In genomic region chr3:90213377-90213866, GRCm38 (mm10) we compare ENCODE assay signal across 8 mouse cellular contexts. TPM values are rescaled to one million over a fixed set of nuclear protein-coding genes. Genes with fewer than 3 reads are reported as not detected.
A peak's percentile ranks its signal among the peaks of the same experiment; 100 is the strongest.
DNase-seq lines count a peak whose midpoint lies in the region; ATAC-seq and TF ChIP-seq lines count a peak whose summit lies in the region.

Rps27 (minus strand) TSS chr3:90213651.
Rab13 (plus strand) TSS chr3:90213695.

- peak within 1 kb of the TSS; percentile 69 to 96 (median 74) for H3K4me3 ChIP-seq in CH12.LX (replicated peaks in 1 of 3; ENCODE audit: low read depth in 2 of 3, low read length in 2 of 3, poor library complexity in 1 of 3)
- H3K4me3 ChIP-seq in forebrain, embryonic 11.5 days (ENCODE audit: low read depth, low read length): peak within 1 kb of the TSS; percentile 57
- peak within 1 kb of the TSS; percentile 99 for H3K4me3 ChIP-seq in heart, postnatal 0 days (ENCODE audit: low read depth, low read length)
- peak within 1 kb of the TSS; percentile 84 for H3K4me3 ChIP-seq in liver, embryonic 16.5 days (ENCODE audit: low read depth, low read length)
- H3K4me3 ChIP-seq in neural tube, embryonic 13.5 days: peak within 1 kb of the TSS; percentile 76
- H3K4me3 ChIP-seq in testis, adult 2 months (ENCODE audit: control insufficient read depth, low read depth, low read length): peak within 1 kb of the TSS; percentile 90

- dilution Hi-C loops in CH12.LX (cut with MboI; ENCODE audit: extremely low pct_ligation_motif_present, extremely low pct_unique_long_range_greater_than_20kb, low sequenced_read_pairs): no loop called here

- H3K79me2 ChIP-seq in CH12.LX (replicated peaks; ENCODE audit: control insufficient read depth, extremely low read depth, insufficient read depth, poor library complexity, severe bottlenecking): peaks cover 35% of the 10 kb centered on the region

- H3K27me3 ChIP-seq in CH12.LX (replicated peaks): no peaks in the 10 kb centered on the region
- no peaks in the 10 kb centered on the region for H3K27me3 ChIP-seq in forebrain, embryonic 11.5 days (ENCODE audit: control insufficient read depth, insufficient read depth, low read length)
- H3K27me3 ChIP-seq in heart, postnatal 0 days (ENCODE audit: control insufficient read depth, insufficient read depth, low read length): no peaks in the 10 kb centered on the region
- no peaks in the 10 kb centered on the region; the same call in 1 of the 2 replicates for H3K27me3 ChIP-seq in liver, embryonic 16.5 days (ENCODE audit: control insufficient read depth, insufficient read depth, low read depth, low read length)
- no peaks in the 10 kb centered on the region for H3K27me3 ChIP-seq in neural tube, embryonic 13.5 days
- H3K27me3 ChIP-seq in testis, adult 2 months (ENCODE audit: control insufficient read depth, insufficient read depth, low read length): no peaks in the 10 kb centered on the region

- no peak for TF ChIP-seq EP300 in CH12.LX (IDR thresholded peaks at IDR 0.05; ENCODE audit: low read length)
- TF ChIP-seq EP300 in heart, postnatal 0 days (IDR thresholded peaks at IDR 0.05; ENCODE audit: low read depth): peak; percentile 67; the same call in 1 of the 2 replicates

- H3K9ac ChIP-seq in CH12.LX (ENCODE audit: insufficient read depth, low read depth): peak within 1 kb of the TSS; percentile 94
- peak within 1 kb of the TSS; percentile 68 for H3K9ac ChIP-seq in forebrain, embryonic 11.5 days (ENCODE audit: low read length)
- H3K9ac ChIP-seq in heart, postnatal 0 days (replicated peaks; ENCODE audit: low read depth, low read length): peak within 1 kb of the TSS; percentile 97
- H3K9ac ChIP-seq in liver, embryonic 16.5 days (ENCODE audit: low read depth, low read length): peak within 1 kb of the TSS; percentile 77
- H3K9ac ChIP-seq in neural tube, embryonic 13.5 days: peak within 1 kb of the TSS; percentile 88

- peak; percentile 93 for ATAC-seq in forebrain, embryonic 11.5 days (replicated peaks; ENCODE audit: low FRiP score)
- ATAC-seq in heart, postnatal 0 days (ENCODE audit: insufficient read depth, low read depth): peak; percentile 95
- ATAC-seq in liver, embryonic 16.5 days (ENCODE audit: low read depth): peak; percentile 93
- peak; percentile 96 for ATAC-seq in neural tube, embryonic 13.5 days (ENCODE audit: low read depth)

- in situ Hi-C loops in CH12.LX (cut with MboI; ENCODE audit: low pct_ligation_motif_present, low pct_unique_long_range_greater_than_20kb, low sequenced_read_pairs): no loop called here

- peak; percentile 97 for DNase-seq in CH12.LX (ENCODE audit: extremely low read depth)
- peak; percentile 92 for DNase-seq in c-Kit-positive CD71-positive TER-119-negative erythroid progenitor cells, embryonic 14.5 days (ENCODE audit: low read depth)
- peak; percentile 90 for DNase-seq in forebrain, embryonic 11.5 days (ENCODE audit: low spot score)
- DNase-seq in heart, postnatal 0 days (ENCODE audit: low spot score): peak; percentile 97
- peak; percentile 82 to 91 for DNase-seq in kidney, postnatal 4 days

- no peak for TF ChIP-seq RAD21 in CH12.LX (IDR thresholded peaks at IDR 0.05; ENCODE audit: low read depth, low read length)

- under 1% methylated on average over 42 of the region's 42 CpGs for WGBS in forebrain, embryonic 11.5 days
- WGBS in heart, postnatal 0 days: 1% methylated on average over 42 of the region's 42 CpGs
- under 1% methylated on average over 42 of the region's 42 CpGs for WGBS in liver, embryonic 16.5 days (ENCODE audit: insufficient replicate concordance)
- under 1% methylated on average over 42 of the region's 42 CpGs for WGBS in neural tube, embryonic 13.5 days

- peak; percentile 99 for TF ChIP-seq POLR2A in CH12.LX (IDR thresholded peaks at IDR 0.05; ENCODE audit: low read depth, low read length)
- TF ChIP-seq POLR2A in testis, adult 2 months (IDR thresholded peaks at IDR 0.05; ENCODE audit: control insufficient read depth, low read depth, low read length): peak; percentile 100

- H3K36me3 ChIP-seq in CH12.LX (replicated peaks in 1 of 2; ENCODE audit: control insufficient read depth in 1 of 2, insufficient read depth in 1 of 2, low read length in 1 of 2): peaks cover 29 to 41% of the 10 kb centered on the region in 2 experiments
- H3K36me3 ChIP-seq in forebrain, embryonic 11.5 days (ENCODE audit: control insufficient read depth, insufficient read depth, low read length): peaks cover 6% of the 10 kb centered on the region; the same call in 1 of the 2 replicates
- H3K36me3 ChIP-seq in heart, postnatal 0 days (replicated peaks; ENCODE audit: control insufficient read depth, insufficient read depth, low read length): peaks cover 38% of the 10 kb centered on the region
- H3K36me3 ChIP-seq in liver, embryonic 16.5 days (ENCODE audit: control insufficient read depth, insufficient read depth): peaks cover 34% of the 10 kb centered on the region
- peaks cover 43% of the 10 kb centered on the region for H3K36me3 ChIP-seq in neural tube, embryonic 13.5 days
- H3K36me3 ChIP-seq in testis, adult 2 months (ENCODE audit: control insufficient read depth, insufficient read depth, low read length): peaks cover 1% of the 10 kb centered on the region; the same call in 1 of the 2 replicates

- H3K4me1 ChIP-seq in CH12.LX (ENCODE audit: control insufficient read depth in 1 of 2, insufficient read depth in 2 of 2): peaks cover 2 to 35% of the 10 kb centered on the region in 2 experiments; a peak in 3 of 4 replicates
- peaks cover 7% of the 10 kb centered on the region; the same call in 1 of the 2 replicates for H3K4me1 ChIP-seq in forebrain, embryonic 11.5 days (replicated peaks; ENCODE audit: control insufficient read depth, insufficient read depth, low read length)
- H3K4me1 ChIP-seq in heart, postnatal 0 days (ENCODE audit: control insufficient read depth, insufficient read depth): peaks cover 18% of the 10 kb centered on the region
- H3K4me1 ChIP-seq in liver, embryonic 16.5 days (ENCODE audit: control insufficient read depth, low read depth, low read length): peaks cover 24% of the 10 kb centered on the region
- peaks cover 32% of the 10 kb centered on the region for H3K4me1 ChIP-seq in neural tube, embryonic 13.5 days (replicated peaks)
- H3K4me1 ChIP-seq in testis, adult 2 months (ENCODE audit: control insufficient read depth, insufficient read depth, low read length): peaks cover 2% of the 10 kb centered on the region

- no peak for TF ChIP-seq CTCF in CH12.LX (conservative IDR thresholded peaks at IDR 0.05 in 1 of 2, IDR thresholded peaks at IDR 0.05 in 1 of 2; ENCODE audit: low read depth in 2 of 2, low read length in 2 of 2)
- no peak for TF ChIP-seq CTCF in heart, postnatal 0 days (IDR thresholded peaks at IDR 0.05; ENCODE audit: low read depth)
- TF ChIP-seq CTCF in testis, adult 2 months (IDR thresholded peaks at IDR 0.05; ENCODE audit: control insufficient read depth, insufficient read depth, insufficient replicate concordance, low read depth, low read length): peak; percentile 31; the same call in 1 of the 2 replicates

- peak within 1 kb of the TSS; percentile 99 for H3K4me2 ChIP-seq in CH12.LX (ENCODE audit: insufficient read depth, low read depth, poor library complexity, severe bottlenecking)
- peak within 1 kb of the TSS; percentile 89 for H3K4me2 ChIP-seq in forebrain, embryonic 11.5 days (ENCODE audit: low read depth, low read length, severe bottlenecking)
- peak within 1 kb of the TSS; percentile 93 for H3K4me2 ChIP-seq in heart, postnatal 0 days (ENCODE audit: low read depth, low read length)
- H3K4me2 ChIP-seq in liver, embryonic 16.5 days (ENCODE audit: low read depth, low read length): peak within 1 kb of the TSS; percentile 71
- peak within 1 kb of the TSS; percentile 95 for H3K4me2 ChIP-seq in neural tube, embryonic 13.5 days

- H3K9me3 ChIP-seq in CH12.LX (replicated peaks; ENCODE audit: low read length): no peaks in the 10 kb centered on the region
- H3K9me3 ChIP-seq in forebrain, embryonic 11.5 days (ENCODE audit: control insufficient read depth, low read length): no peaks in the 10 kb centered on the region
- H3K9me3 ChIP-seq in heart, postnatal 0 days (replicated peaks; ENCODE audit: control insufficient read depth, low read length): no peaks in the 10 kb centered on the region
- H3K9me3 ChIP-seq in liver, embryonic 16.5 days (replicated peaks; ENCODE audit: control insufficient read depth, low read length): no peaks in the 10 kb centered on the region
- H3K9me3 ChIP-seq in neural tube, embryonic 13.5 days: no peaks in the 10 kb centered on the region

- peak within 1 kb of the TSS; percentile 84 for H3K27ac ChIP-seq in CH12.LX (ENCODE audit: insufficient read depth, low read depth)
- H3K27ac ChIP-seq in forebrain, embryonic 11.5 days (ENCODE audit: low read depth, low read length): peak within 1 kb of the TSS; percentile 62; the same call in 1 of the 2 replicates
- H3K27ac ChIP-seq in heart, postnatal 0 days (ENCODE audit: low read depth): peak within 1 kb of the TSS; percentile 94
- H3K27ac ChIP-seq in liver, embryonic 16.5 days (ENCODE audit: low read length): peak within 1 kb of the TSS; percentile 80
- peak within 1 kb of the TSS; percentile 86 for H3K27ac ChIP-seq in neural tube, embryonic 13.5 days (replicated peaks)
- H3K27ac ChIP-seq in testis, adult 2 months (ENCODE audit: control insufficient read depth, insufficient read depth, low read depth, low read length): peak within 1 kb of the TSS; percentile 86

RNA-seq across cellular contexts. Expression of gene Rps27, which starts in this region (rescaled TPM):
- 3,858 and 4,378 TPM in 2 replicates for total RNA-seq in CH12.LX (2012; rRNA removed)
- 2,142 and 2,224 TPM in 2 replicates for total RNA-seq in CH12.LX (2014; rRNA removed)
- polyA plus RNA-seq in CH12.LX (2012; ENCODE audit: insufficient read length, low read depth): 1,222 and 1,264 TPM in 2 replicates
- 1,103 and 1,109 TPM in 2 replicates for polyA plus RNA-seq in forebrain, embryonic 11.5 days (2014; fragmentation: Nextera tagmentation; extraction: Ambion mirVana)
- 3,347 and 4,005 TPM in 2 replicates for total RNA-seq in heart, postnatal 0 days (2014; rRNA removed; ENCODE audit: low replicate concordance)
- polyA plus RNA-seq in heart, postnatal 0 days (2015; fragmentation: Nextera tagmentation; extraction: Ambion mirVana): 908 and 957 TPM in 2 replicates
- polyA plus RNA-seq in liver, embryonic 16.5 days (2015; fragmentation: Nextera tagmentation; extraction: Ambion mirVana): 555 and 627 TPM in 2 replicates
- polyA plus RNA-seq in neural tube, embryonic 13.5 days (2015; fragmentation: Nextera tagmentation; extraction: Ambion mirVana): 750 and 953 TPM in 2 replicates
- polyA plus RNA-seq in testis, adult 2 months (2012; rRNA removed): 962 and 971 TPM in 2 replicates

RNA-seq across cellular contexts. Expression of gene Rab13, which starts in this region (rescaled TPM):
- total RNA-seq in CH12.LX (2012; rRNA removed): 2.3 and 3.3 TPM in 2 replicates
- 0.34 TPM in 1 of 2 replicates, not detected in the other for total RNA-seq in CH12.LX (2014; rRNA removed)
- polyA plus RNA-seq in CH12.LX (2012; ENCODE audit: insufficient read length, low read depth): 0.23 and 0.63 TPM in 2 replicates
- polyA plus RNA-seq in forebrain, embryonic 11.5 days (2014; fragmentation: Nextera tagmentation; extraction: Ambion mirVana): 11.4 and 14.7 TPM in 2 replicates
- total RNA-seq in heart, postnatal 0 days (2014; rRNA removed; ENCODE audit: low replicate concordance): 9.7 and 13.7 TPM in 2 replicates
- polyA plus RNA-seq in heart, postnatal 0 days (2015; fragmentation: Nextera tagmentation; extraction: Ambion mirVana): 17.9 and 18.2 TPM in 2 replicates
- 3.8 and 4.1 TPM in 2 replicates for polyA plus RNA-seq in liver, embryonic 16.5 days (2015; fragmentation: Nextera tagmentation; extraction: Ambion mirVana)
- polyA plus RNA-seq in neural tube, embryonic 13.5 days (2015; fragmentation: Nextera tagmentation; extraction: Ambion mirVana): 22.9 and 24.1 TPM in 2 replicates
- polyA plus RNA-seq in testis, adult 2 months (2012; rRNA removed): 5.6 and 5.9 TPM in 2 replicates

Comparison
In these comparisons a context has a peak if more than half of its experiments do, and no peak if none do; other contexts are left out.
1. Peak in every context shown above with its lines: DNase-seq, ATAC-seq, H3K4me3 ChIP-seq and H3K27ac ChIP-seq.